Mouse (Mus musculus) B cell, adult 2 months (primary cell): ENCODE results near the gene Hbb-y.
"Not testable (repeated sequence)": the region's sequence is repeated elsewhere in the genome, so short reads cannot be mapped to it uniquely, and the experiment has no call there.

Experiments
- DNase-seq, 2 experiments: peaks; one replicate each; pipeline ENCODE4 v3.0.0; 2022

Hbb-y gene

DNA sequence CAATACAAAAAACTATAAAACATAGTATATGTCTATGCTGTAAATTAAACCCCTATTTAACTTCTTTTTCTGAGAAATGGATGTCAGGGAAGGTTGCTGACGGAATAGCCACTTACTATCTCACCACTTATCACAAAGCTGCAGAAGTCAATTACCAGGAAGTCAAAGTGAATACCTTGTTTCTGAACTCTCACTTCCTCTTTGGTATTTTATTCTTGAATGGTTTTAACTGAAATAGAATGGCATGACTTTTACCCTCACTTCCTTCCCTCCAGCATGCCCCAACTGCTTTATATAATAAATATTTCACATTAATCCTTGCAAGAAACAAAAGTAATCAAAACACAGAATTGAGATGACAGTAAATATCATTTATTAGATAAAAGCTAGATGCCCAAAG is 40.8 kb downstream of the Hbb-y start:
- peak in 1 of 2 experiments; percentile 3 for DNase-seq

DNA sequence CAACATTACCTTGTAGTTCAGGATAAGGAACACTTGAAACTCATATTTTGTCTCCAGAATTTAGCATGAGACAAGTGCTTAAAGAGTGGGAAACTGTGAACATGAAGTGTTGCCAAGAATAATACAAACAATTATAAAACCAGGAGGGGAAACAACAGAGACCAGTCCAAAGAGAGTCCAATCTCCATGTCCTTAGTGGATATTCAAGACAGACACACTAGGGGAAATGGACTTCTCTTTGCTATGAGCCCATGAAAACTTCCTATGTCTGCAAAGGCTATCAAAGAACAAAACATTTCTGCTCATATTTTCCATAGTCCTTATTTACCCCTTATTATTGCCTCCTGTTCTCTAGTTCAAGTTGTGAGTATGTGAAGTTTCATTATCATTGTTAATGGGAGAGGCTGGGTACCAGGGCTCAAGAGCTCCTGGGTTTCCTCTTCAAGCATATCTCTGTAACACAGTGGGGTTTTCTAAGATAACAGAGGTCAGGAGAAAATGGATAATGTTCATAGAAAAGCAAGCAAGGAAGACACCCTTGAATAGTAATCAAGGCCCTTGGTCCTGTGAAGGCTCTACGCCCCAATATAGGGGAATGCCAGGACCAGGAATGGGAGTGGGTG is 41.7 kb downstream of the Hbb-y start:
- DNase-seq: no peak

DNA sequence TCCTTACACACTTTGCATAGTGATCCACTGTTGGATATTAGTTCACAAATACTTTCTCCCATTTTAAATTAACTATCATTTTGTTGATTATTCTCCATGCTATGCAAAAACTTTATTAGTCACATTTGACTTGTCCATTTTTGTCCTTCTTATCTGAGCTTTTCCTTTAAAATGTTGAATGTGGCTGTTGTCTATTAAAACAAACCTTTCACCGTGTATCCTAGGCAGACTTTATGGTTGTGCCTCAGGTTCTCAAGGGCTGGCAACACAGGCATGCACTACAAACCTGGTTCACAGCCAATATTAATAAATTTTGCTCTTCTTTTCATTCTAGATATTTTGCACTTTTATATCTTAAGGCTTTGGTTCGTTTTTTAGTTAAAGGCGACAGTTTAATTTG is 42.3 kb downstream of the Hbb-y start:
- no peak for DNase-seq

DNA sequence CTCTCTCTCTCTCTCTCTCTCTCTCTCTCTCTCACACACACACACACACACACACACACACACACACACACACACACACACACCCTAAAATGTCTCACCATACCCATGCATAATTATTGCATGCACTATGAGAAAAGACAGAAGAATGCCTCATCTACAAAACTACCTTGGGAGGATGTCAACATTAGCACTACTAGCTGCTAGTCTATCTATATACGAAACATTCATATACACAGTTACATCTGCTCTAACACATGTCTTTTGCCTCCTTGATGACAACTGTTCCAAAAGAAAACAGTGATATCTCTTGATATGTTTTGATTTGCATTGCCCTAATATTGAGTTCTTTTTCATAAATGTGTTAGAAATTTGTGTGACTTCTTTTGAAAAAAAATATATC is 42.7 kb downstream of the Hbb-y start:
- no peak for DNase-seq

DNA sequence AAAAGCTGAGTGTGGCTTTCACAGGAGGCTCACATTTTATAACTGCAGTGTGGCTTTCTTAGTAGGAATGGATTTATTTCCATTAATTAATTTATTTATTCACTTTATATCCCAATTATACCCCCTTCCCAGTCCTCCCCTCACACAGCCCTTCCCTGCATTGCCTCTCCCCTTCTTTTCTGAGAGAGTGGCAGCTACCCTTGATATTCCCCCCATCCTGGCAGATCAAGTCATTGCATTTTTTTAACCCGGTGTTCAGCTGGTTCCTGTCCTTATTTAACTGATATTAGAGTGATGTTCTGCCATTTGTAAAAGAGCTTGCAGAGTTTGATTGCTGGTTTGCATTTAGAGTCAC is 43.2 kb downstream of the Hbb-y start:
- DNase-seq: no peak

DNA sequence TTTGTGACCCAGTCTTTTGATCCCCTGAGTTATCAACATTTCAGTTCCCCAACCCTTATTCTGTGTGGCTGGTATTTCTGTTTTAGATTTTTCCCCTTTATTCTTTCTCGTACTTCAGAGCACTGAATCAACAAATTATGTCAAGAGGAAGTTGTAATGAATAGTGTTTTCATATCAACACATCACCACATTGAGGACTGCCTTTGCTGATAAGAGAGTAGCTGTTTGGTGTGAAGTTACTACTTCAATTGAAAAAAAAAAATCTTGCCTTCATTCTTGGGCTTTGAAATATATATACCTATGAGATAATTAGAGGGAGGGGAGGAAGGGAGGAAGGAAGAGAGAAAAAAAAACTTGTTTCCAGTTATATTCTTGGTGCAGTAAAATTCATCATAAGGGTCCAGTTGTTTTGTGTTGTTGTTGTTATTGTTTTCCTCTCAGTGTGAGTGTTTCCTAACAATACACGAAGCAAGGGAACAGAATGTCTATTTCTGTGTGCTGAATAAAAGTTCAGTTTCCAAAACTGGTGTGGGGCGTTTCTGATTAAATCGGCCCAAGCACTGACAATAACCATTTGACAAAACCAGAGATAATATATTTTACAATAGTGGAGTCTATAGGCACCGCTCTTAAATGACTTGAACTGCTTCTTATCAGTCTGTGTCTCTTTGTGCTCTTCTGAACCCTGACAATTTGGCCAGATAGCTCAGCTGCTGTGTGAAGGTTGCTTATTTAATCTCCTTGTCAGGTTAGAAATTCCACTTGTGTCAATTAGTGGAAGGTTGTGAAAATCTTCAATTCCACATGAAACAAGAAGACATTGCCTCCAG is 43.8 kb downstream of the Hbb-y start:
- no peak for DNase-seq

DNA sequence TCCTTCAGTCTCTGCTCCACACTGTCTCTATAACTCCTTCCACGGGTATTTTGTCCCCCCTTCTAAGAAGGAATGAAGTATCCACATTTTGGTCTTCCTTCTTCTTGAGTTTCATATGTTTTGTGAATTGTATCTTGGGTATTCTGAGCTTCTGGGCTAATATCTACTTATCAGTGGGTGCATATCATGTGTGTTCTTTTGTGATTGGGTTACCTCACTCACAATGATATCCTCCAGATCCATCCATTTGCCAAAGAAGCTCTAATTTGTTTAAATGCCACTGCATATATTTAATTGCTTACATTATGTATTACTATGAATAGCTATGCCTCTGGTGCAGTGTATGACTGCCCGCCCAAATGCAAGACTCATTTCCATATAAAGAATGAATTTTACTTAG is 44.9 kb downstream of the Hbb-y start:
- DNase-seq: not testable (repeated sequence)

DNA sequence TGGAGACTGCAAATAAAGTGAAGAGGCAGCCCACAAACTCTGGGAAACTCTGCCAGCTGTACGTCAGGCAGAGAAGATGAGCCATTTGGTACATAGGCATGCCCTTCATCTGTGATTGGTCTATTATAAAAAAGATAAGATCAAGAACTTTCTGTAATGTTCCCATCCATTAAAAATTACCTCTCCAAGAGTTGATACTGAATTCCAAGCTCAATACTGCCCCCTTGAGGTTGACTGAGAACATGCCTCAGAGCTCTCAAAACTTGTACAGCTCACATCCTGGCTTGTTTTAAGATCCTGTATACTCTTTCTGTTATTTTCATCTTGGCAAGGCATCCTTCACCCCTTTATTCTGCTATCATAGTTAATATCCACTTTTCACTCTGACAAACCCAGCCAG is 46.2 kb downstream of the Hbb-y start:
- peak; percentile 28 to 32 for DNase-seq
